Mouse (Mus musculus) heart, adult 18-20 months (tissue): ENCODE results near the gene Lamc1. TPM values are rescaled to one million over a fixed set of nuclear protein-coding genes. Genes with fewer than 3 reads are reported as not detected.
"Not testable (repeated sequence)": the region's sequence is repeated elsewhere in the genome, so short reads cannot be mapped to it uniquely, and the experiment has no call there.

Experiments used
- DNase-seq, 2 experiments: peaks; one replicate each; pipeline ENCODE4 v3.0.0; 2021 to 2022; ENCODE audit warnings: mixed read lengths in 1 of 2
- long read RNA-seq, 2 experiments: library from polyadenylated mRNA; stranded (forward); transcript quantifications; one replicate each; pipeline ENCODE4 v2.0.0; 2021
- total RNA-seq, 2 experiments: library from RNA; stranded (reverse); gene quantifications; 2 replicates each; pipeline ENCODE4 v1.2.3; 2021

Gene Lamc1
- 10 to 100 TPM; 83.1 to 94.8 TPM for total RNA-seq
- long read RNA-seq, experiment 1, full-length matches to known transcripts = 13 of 29 reads
- long read RNA-seq, experiment 1, partial matches to known transcripts = 9 of 29 reads
- long read RNA-seq, experiment 1, other reads (novel, unspliced or antisense) = 7 of 29 reads
- long read RNA-seq, experiment 2, full-length matches to known transcripts = 3 of 6 reads
- long read RNA-seq, experiment 2, partial matches to known transcripts = 2 of 6 reads
- long read RNA-seq, experiment 2, other reads (novel, unspliced or antisense) = 1 of 6 reads

DNA sequence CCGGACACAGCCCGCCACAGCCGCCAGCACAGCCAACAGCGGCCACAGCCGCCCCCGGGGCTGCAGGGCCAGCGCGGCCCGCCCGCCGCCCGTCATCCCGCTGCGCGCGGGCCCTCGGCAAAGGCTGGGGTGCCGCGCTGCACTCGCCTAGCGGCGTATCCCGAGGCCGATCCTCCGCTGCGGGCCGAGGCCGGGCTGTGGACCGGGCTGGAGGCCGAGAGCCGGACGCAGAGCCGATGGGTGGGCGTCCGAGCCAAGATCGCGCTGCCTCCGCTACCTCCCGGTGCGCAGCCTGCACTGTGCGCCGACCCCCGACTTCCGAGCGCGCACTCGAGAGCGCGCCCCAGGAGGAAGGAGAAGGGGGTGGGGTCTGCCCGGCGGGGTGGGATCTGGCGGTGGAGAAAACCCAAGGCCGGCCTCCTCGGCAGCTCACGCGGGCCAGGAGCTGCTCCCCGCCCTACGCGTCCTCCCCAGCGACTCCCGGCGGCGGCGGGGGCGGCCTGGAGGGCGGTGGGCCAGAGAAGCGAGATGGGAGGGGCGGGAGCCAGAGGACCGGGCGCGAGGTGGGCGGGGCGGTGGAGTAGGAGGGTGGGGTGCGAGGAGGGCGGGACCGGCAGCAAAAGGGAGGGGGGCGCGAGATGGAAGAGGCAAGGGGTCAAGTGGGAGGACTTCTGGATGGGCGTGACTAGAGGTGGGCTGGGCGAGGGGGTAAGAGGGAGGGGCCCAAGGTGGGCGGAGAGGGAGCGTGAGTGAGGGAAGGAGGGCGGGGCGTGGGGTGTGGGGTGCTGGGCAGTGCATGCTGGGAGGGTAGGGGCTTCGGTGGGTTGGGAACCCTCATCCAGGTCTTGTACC, at the start of gene Lamc1:
Lamc1 (minus strand) TSS at position 343 of the 852 bp plus-strand sequence.
- peak; percentile 94 to 96 for DNase-seq

DNA sequence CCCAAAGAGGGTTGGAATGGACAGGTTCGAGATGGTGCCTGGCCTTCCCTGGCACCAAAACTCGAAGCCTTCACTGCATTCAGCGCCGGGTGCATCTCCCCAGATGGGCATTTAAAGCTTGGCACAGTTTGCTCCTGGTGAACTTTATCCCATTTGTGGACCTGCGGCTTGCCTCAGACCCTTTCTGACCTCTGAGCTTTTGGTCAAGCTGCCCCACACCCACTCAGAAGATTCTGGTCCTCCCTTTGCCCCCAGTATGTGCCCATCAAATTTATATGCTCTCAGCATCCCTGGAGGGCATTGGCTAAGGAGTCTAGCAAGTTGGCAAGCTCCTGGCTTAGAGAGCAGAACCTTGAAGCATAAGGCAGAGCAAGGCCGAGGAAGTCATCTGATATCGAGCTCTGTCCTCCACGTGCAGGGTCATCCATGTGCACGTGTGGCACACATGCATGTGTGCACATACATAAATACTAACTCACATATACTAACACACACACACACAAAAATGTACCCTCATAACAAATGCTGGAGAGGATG, 48.2 kb upstream of the Lamc1 start:
- DNase-seq = no peak

DNA sequence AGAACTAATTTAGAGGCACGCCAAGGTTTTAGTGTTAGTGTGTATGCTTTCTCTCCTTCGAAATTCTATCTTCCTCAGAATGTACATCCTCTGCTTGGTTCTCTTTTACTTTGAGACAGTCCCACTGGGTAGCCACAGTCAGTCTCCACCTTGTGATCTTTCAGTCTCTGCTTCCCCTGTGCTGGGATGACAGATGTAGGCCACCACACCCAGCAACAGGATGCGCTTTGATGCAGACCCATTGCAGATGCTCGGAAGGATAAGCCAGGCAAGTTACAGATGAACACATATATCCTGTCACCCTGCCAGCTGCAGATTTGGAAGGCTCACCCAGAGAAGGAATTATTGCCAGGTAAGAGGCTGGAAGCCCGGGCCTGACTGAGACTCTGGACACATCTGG, 47.2 kb upstream of the Lamc1 start:
- no peak for DNase-seq

DNA sequence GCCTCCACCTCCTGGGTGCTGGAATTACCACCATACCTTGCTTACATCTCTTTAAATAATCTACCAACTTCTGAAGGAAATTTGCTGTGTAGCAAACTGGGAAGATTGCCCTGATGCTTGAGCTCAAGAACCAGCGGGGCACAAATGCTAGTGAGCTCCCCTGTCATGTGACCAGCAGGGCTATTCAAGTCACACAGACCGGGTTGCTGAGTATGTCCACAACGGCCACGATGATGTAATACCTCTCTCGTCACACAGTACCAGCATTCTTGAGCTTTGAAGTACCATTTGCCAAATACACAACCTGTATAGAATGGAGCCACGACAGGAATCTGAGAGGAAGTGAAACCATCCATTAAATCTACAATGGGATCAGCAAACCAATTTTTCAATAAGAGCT, 46.0 kb upstream of the Lamc1 start:
- no peak for DNase-seq

DNA sequence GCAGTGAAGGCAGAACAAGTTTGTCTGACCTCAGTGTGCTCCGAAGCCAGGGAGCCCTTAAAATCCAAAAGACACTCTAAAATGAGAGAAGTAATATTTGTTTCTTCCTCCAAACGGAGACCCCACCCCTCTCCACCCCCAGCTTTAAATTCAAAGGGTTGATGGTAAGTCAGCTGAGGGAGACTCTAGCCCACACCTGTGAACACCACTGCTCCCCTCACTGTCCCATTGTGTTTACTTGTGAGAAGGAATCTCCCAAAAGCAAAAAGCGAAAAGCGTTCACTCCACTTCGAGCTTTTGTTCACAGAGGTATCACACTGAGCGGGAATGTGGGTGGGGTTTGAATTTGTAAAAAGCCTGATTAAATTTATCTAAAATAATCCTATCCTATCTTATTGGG, 43.9 kb upstream of the Lamc1 start:
- DNase-seq = no peak

DNA sequence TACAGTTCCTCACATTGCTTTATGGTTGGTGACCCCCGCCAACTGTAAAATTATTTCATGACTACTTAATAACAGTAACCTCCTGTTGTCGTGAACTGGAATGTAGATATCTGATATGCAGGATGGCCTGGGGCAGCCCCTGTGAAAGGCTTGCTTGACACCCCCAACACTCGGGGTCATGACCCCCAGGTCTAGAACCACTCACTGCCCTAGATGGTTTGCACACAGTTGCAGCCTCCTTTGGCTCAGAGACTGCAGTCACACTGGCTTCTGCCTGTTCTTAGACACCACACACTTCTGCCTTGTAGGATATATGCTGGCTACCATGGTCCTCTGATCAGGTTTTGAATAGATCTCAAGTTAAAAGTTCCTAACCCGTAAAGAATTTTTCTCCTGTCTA, 41.5 kb upstream of the Lamc1 start:
- DNase-seq = no peak

DNA sequence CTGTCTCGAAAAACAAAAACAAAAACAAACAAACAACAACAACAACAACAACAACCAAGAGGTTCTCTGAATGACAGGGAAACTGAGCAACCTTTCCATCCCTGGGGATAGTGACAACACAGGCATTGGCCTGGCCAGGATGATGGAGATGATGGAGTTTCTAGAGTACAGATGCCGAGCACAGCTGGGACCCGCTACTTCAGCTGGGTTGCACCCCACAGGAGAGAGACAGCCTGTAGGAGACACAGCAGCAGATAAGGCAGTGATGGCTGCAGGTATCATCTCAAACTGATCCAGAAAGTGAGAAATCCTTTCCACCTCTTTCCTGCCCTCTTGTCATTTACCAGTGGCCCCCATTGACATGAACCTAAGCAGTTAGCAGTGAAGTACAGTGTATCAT, 39.3 kb upstream of the Lamc1 start:
- no peak for DNase-seq

DNA sequence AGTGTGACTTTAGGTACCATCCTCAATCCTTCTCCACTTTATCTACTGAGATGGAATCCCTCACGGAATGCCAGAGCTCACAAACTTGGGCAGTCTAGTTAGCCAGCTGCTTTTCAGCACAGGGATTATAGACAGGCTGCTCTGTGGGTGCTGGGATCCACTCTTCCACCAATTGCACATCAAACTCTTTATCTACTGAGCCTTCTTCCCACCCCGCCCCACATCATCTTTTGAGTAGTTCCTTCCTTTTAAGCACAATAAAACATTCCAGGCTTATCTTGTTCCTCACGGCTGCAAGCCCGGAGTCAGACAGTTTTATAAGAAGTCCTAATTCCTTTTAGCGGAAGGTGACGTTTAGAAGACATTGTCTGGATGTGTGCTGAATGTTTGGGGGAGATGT, 36.4 kb upstream of the Lamc1 start:
- DNase-seq = peak in 1 of 2 experiments; percentile 28

DNA sequence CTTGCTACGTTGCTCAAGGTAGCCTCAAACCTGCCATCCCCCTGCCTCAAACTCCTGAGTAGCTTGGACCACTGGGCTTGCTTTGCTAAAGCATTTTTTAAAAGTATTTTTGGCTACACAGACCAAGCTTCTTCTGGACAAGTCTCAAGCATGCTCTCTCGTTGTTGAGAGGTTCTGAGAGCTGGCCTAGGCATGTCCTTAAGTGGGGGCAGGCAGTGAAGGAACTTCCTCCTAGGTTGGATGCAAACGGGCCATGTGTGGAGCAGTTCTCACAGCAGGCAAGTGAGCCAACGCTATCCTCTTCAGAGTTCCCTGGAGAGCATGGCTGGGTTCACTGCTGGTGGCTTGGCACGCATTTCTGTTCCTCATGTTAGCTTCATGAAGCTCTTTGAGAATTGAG, 34.5 kb upstream of the Lamc1 start:
- DNase-seq = no peak

DNA sequence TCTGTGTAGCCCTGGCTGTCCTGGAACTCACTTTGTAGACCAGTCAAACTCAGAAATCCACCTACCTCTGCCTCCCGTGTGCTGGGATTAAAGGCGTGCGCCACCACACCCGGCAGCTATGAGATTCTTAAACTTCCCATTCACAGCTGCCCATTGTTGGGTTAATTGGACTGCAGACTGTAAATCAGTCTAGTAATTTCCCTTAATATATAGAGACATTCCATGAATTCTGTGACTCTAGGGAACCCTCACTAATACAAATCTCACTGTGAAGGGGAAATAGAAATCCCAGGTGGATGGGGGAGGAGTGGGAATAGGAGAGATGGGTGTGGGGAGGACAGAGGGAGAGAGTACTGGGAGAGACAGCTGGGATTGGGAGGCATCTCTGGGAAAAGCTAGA, 29.3 kb upstream of the Lamc1 start:
- no peak for DNase-seq

DNA sequence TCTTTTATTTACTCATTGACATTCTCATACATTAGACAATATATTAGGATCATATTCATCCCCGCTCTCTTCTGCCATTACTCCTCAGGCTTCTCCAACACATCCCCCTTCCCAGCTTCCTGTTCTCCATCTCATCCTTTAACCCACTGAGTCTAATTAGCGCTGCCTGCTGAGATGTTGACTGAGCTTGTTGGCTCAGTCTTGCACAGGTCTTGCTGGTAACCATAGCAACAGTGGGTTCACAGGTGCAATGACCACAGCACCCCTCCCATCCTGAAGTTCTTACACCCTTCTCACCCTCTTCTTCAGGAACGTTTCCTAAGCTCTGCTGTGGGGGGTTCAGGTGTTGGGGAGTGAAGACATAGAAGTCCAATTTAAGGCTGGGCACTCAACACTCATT, 28.0 kb upstream of the Lamc1 start:
- DNase-seq = no peak

DNA sequence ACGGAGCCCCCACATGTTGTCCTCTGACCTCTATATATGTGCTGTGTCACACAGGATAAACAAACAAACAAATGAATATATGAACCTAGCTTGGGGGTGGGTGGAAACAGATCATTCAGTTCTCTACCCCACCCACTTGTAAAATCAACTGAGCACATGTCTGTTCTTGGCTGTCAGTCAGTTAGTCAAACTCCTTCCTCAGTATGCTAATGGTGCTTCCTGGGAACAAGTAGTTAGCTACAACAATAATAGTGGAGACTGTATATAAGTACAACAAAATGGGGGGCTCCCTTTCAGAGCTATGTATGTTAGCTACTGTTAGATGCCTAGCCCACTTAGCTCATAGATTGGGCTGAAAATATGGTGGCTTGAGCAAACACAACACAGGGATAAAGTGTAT, 24.6 kb upstream of the Lamc1 start:
- no peak for DNase-seq

DNA sequence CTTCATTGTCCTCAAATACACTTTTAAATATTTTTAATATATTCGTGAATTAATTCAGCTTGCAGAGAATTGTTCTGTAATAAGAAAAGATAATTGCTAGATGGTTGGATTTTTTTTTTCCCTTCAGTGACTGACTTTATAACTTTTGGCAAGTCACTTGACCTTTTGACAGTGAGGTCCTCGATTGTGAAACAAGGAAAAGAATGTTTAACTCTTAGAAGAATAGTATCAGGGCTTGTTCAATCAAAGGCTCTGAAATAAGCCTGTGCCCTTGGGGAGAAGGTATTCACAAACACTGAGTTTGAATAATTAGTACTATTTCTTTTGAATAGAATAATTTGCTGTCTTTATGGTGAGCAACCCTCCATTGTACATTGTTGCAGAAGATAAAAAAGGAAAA, 21.9 kb upstream of the Lamc1 start:
- DNase-seq = peak; percentile 40 to 53

DNA sequence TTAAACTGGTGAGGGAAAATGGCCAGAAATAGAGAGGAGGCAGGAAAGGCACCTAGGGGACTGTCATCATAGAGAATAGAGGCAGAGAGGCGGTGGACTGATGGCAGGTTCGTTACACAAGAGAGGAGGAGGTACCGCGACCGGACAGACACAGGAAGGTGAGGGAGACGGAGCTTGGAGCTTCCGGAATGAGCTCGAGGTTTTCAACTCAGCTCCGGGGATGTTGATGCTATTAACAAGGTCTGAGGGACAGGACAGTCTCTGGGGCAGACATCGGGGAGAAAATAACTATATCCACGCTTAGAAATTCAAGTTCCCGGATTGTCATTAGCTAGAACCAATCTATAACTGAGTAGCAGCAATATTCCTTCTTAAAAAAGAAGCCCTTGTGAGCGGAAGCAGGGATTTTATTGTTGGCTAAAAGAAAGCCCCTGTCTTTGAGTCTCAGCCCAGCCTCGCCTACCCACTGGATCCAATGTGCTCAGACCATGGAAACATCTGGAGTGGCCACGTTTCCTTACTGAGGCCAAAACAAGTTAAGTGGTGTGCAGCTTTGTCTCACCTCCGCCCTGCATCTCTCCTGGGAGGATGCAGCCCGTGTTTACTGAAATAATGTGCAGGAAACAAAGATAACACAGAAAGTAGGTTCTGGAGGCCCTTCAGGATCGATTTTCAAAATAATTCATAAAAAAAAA, 21.3 kb upstream of the Lamc1 start:
- DNase-seq = peak; percentile 75 to 85

DNA sequence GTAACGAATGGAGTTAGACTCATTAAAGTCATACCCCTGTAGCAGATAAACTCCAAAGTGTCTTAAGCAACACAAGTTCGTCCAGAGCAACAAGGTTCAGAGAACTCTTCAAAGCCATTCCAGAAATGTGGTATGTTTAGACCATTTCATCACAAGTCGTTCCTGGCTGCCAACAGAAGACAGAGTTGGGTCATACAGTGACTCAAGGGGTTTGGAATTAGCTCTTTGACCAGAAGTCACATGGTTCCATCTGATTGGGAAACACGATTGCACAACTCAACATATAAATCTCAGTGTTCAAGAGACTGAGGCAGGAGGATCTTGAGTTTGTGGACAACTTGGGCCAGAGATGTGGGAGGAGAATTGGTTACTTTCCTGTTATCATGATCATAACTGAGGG, 18.4 kb upstream of the Lamc1 start:
- peak; percentile 45 to 67 for DNase-seq

DNA sequence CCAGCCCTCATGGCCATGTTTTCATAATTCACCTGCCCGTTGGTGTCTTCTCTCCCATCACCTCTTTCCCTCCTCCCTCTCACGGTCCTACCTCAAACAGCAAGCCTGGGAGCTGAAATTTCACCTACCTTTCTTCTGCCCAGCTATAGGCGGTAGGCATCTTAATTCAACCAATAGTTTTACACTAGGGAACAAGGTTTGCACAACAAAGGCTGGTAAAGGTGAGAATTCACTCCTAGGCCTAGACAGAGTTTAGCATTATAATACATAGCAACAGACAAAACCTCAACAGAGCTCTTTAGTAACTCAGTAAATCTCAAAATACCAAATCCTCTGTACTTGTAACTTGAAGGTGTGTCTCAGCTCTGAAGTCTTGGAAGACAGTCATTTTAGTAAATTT, 15.1 kb upstream of the Lamc1 start:
- DNase-seq = no peak

DNA sequence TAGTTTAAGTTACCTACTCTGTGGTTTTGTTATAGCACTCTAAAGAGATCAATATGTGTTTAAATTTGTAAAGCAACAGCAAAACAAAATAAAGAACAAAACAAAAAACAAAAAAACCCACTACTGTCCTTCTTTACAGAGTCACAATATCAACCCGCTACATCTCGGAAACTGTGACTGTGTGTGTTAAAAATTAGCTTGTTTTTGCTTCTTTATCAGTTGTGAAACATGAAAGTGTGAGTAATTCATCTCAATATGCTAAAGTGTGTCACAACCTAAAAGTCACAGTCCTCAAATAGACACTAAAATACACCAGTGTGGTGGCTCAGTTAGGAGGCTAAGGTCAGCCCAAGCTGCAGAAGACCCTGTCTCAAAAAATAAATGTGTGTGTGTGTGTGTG, 14.5 kb upstream of the Lamc1 start:
- no peak for DNase-seq

DNA sequence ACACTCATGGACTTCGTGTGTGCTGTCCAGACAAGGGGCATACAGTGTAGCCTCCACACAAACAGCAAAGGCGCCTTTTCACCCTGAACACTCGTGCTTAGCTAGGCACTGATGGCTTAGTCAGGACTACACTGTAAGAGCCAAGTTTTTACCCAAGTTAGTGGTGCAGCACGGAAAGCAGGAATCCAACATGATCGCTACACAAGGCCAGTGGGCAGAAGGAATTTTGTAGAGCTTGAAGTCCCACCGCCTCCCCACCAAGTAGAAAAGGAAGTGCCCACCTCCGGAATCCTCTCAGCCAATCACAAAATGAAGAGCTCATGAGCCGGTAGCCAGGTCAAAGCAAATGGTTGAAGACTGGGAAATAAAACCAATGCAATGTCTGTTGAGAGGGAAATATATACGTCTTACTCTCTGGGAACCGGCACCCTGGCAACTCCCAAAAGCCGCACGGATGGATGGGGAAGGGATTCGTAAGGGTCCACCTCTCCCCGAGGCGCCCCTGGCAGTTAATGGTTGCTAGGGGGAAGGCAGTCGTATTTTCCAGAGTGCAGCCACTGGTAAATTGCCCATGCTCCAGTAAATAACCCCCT, 13.2 kb upstream of the Lamc1 start:
- no peak for DNase-seq

DNA sequence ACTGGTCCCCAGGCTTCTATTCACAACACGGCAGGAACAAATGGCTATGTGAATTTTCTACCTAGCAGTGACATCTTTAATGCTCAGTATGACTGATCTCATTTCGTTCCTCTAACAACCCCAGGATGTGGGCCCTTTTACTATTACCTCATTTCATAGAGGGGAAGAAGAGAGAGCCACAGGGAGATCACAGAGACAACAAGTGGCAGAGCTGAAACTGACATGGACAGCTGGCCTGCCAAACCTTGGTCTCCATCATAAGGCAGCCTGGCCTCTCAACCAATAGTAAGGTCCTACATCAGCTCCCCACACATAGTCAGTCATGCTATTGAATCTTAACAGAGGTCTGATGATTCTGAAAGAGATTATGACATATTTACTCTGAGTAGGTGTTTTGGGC, 12.4 kb upstream of the Lamc1 start:
- no peak for DNase-seq

DNA sequence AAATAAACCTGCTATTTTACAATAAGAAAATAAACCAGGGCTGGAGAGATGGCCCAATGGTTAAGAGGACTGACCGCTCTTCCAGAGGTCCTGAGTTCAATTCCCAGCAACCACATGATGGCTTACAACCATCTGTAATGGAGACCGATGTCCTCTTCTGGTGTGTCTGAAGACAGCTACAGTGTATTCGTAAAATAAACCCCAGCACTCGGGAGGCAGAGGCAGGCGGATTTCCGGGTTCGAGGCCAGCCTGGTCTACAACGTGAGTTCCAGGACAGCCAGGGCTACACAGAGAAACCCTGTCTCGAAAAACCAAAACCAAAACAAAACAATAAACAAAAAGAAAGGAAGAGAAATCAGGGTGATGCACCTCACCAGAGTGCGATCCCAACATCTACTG, 2.9 kb upstream of the Lamc1 start:
- not testable (repeated sequence) for DNase-seq

DNA sequence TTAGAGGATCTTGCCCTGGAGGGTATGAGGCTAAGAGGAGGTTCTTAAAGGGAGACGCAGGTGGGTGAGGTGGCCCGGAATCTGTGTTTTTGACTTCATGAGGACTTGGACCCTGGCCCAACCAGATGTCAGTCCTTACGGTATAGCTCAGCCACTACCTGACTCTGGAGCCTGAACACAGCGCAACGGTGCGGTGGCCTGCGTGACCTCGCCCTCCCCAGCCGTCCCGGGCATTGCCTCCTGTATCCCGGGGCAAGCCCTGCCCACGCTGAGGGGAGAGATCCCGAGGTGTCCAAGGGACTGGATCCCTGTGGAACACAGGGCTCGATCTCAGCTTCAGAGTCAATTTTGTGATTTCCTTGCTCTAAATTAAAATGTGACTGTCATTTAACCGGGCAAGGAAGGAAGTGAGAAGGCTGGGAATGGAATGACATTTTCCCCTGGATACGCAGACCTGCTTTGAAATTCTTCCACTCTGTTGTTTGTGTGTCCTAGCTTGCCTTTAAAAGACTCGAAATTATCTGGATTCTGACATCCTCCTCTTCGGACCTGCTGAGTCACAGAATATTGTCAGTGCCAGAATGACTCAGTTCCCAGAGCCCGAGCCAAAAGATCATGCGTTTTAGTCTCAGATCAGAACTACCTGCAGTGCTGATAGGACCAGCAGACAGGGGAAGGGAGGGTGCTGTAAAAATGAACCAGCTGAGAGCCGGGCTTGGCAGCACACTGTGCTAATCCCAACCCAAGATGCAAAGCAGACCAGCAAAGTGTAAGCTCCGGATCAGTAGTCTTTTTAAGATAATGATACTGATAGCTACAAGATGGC, 923 bp upstream of the Lamc1 start:
- peak; percentile 81 to 84 for DNase-seq
